Mouse (Mus musculus): ENCODE measurements around the gene Hk2. TPM values are rescaled to one million over a fixed set of nuclear protein-coding genes. Genes with fewer than 3 reads are reported as not detected.

The Hk2 gene
- polyA plus RNA-seq, 1 experiment from 2014 or later = 4.0 TPM

GRCm38 (mm10) chr6:82806503-82806902, 32.2 kb upstream of the Hk2 start:
- Histone ChIP-seq H3K27ac (no peak overlapping the region), H3K27me3 (ENCODE audit: insufficient read depth, low read length) (no peaks in the 10 kb centered on the region), H3K4me1 (replicated peaks; ENCODE audit: insufficient read depth, low read length) (no peaks in the 10 kb centered on the region), H3K36me3 (ENCODE audit: insufficient read depth, low read length) (no peaks in the 10 kb centered on the region), H3K9ac (ENCODE audit: low read depth, low read length) (no peak overlapping the region), H3K4me2 (ENCODE audit: low read length) (no peak overlapping the region), H3K4me3 (replicated peaks; ENCODE audit: low read depth, low read length) (no peak overlapping the region), H3K9me3 (replicated peaks; ENCODE audit: low read length) (no peaks in the 10 kb centered on the region)
- TF ChIP-seq CTCF (IDR thresholded peaks at IDR 0.05; ENCODE audit: low read depth) = no peak
- ATAC-seq (replicated peaks; ENCODE audit: low FRiP score, low read depth) (no peak), DNase-seq (ENCODE audit: low spot score) (no peak)
- 81% methylated on average over 6 of the region's 6 CpGs for WGBS

GRCm38 (mm10) chr6:82805894-82806293, 31.6 kb upstream of the Hk2 start:
- Histone ChIP-seq H3K9me3 (replicated peaks; ENCODE audit: low read length) (no peaks in the 10 kb centered on the region), H3K27ac (no peak overlapping the region), H3K4me1 (replicated peaks; ENCODE audit: insufficient read depth, low read length) (no peaks in the 10 kb centered on the region), H3K36me3 (ENCODE audit: insufficient read depth, low read length) (no peaks in the 10 kb centered on the region), H3K4me2 (ENCODE audit: low read length) (no peak overlapping the region), H3K27me3 (ENCODE audit: insufficient read depth, low read length) (no peaks in the 10 kb centered on the region), H3K9ac (ENCODE audit: low read depth, low read length) (no peak overlapping the region), H3K4me3 (replicated peaks; ENCODE audit: low read depth, low read length) (no peak overlapping the region)
- no peak for ATAC-seq (replicated peaks; ENCODE audit: low FRiP score, low read depth)
- TF ChIP-seq CTCF (IDR thresholded peaks at IDR 0.05; ENCODE audit: low read depth) = no peak
- DNase-seq (ENCODE audit: low spot score) = no peak
- WGBS = 83% methylated on average over 3 of the region's 3 CpGs

GRCm38 (mm10) chr6:82804984-82805383, 30.7 kb upstream of the Hk2 start:
- ATAC-seq (replicated peaks; ENCODE audit: low FRiP score, low read depth) (no peak), DNase-seq (ENCODE audit: low spot score) (no peak)
- H3K27me3 ChIP-seq (ENCODE audit: insufficient read depth, low read length) = no peaks in the 10 kb centered on the region
- no peak for TF ChIP-seq CTCF (IDR thresholded peaks at IDR 0.05; ENCODE audit: low read depth)
- no peak overlapping the region for H3K9ac ChIP-seq (ENCODE audit: low read depth, low read length)
- whole genome bisulfite sequencing = 84% methylated on average over 3 of the region's 3 CpGs
- no peaks in the 10 kb centered on the region for H3K9me3 ChIP-seq (replicated peaks; ENCODE audit: low read length)
- no peak overlapping the region for H3K27ac ChIP-seq
- H3K4me2 ChIP-seq (ENCODE audit: low read length) = no peak overlapping the region
- H3K36me3 ChIP-seq (ENCODE audit: insufficient read depth, low read length) = no peaks in the 10 kb centered on the region
- no peak overlapping the region for H3K4me3 ChIP-seq (replicated peaks; ENCODE audit: low read depth, low read length)
- H3K4me1 ChIP-seq (replicated peaks; ENCODE audit: insufficient read depth, low read length) = no peaks in the 10 kb centered on the region

GRCm38 (mm10) chr6:82798202-82798737, 24.0 kb upstream of the Hk2 start:
- no peaks in the 10 kb centered on the region for H3K36me3 ChIP-seq (ENCODE audit: insufficient read depth, low read length)
- no peaks in the 10 kb centered on the region for H3K4me1 ChIP-seq (replicated peaks; ENCODE audit: insufficient read depth, low read length)
- 34% methylated on average over 3 of the region's 3 CpGs for WGBS
- H3K9me3 ChIP-seq (replicated peaks; ENCODE audit: low read length) = no peaks in the 10 kb centered on the region
- no peak for DNase-seq (ENCODE audit: low spot score)
- no peak for ATAC-seq (replicated peaks; ENCODE audit: low FRiP score, low read depth)
- no peaks in the 10 kb centered on the region for H3K27me3 ChIP-seq (ENCODE audit: insufficient read depth, low read length)
- no peak overlapping the region for H3K9ac ChIP-seq (ENCODE audit: low read depth, low read length)
- H3K4me2 ChIP-seq (ENCODE audit: low read length) = no peak overlapping the region
- no peak for TF ChIP-seq CTCF (IDR thresholded peaks at IDR 0.05; ENCODE audit: low read depth)
- H3K27ac ChIP-seq = no peak overlapping the region
- H3K4me3 ChIP-seq (replicated peaks; ENCODE audit: low read depth, low read length) = no peak overlapping the region

GRCm38 (mm10) chr6:82797300-82797839, 23.1 kb upstream of the Hk2 start:
- H3K4me3 ChIP-seq (replicated peaks; ENCODE audit: low read depth, low read length) = no peak overlapping the region
- no peak for DNase-seq (ENCODE audit: low spot score)
- TF ChIP-seq CTCF (IDR thresholded peaks at IDR 0.05; ENCODE audit: low read depth) = no peak

GRCm38 (mm10) chr6:82790864-82791263, 16.6 kb upstream of the Hk2 start:
- H3K9ac ChIP-seq (ENCODE audit: low read depth, low read length) = no peak overlapping the region
- no peaks in the 10 kb centered on the region for H3K4me1 ChIP-seq (replicated peaks; ENCODE audit: insufficient read depth, low read length)
- H3K27me3 ChIP-seq (ENCODE audit: insufficient read depth, low read length) = no peaks in the 10 kb centered on the region
- WGBS = 85% methylated on average over 2 of the region's 2 CpGs
- no peaks in the 10 kb centered on the region for H3K9me3 ChIP-seq (replicated peaks; ENCODE audit: low read length)
- TF ChIP-seq CTCF (IDR thresholded peaks at IDR 0.05; ENCODE audit: low read depth) = no peak
- no peaks in the 10 kb centered on the region for H3K36me3 ChIP-seq (ENCODE audit: insufficient read depth, low read length)
- no peak overlapping the region for H3K4me3 ChIP-seq (replicated peaks; ENCODE audit: low read depth, low read length)
- ATAC-seq (replicated peaks; ENCODE audit: low FRiP score, low read depth) (no peak), DNase-seq (ENCODE audit: low spot score) (no peak)
- H3K27ac ChIP-seq = no peak overlapping the region
- no peak overlapping the region for H3K4me2 ChIP-seq (ENCODE audit: low read length)

More at GRCm38 (mm10) chr6:82797300-82797839, 23.1 kb upstream of the Hk2 start:
- H3K36me3 ChIP-seq (ENCODE audit: insufficient read depth, low read length) = no peaks in the 10 kb centered on the region
- no peaks in the 10 kb centered on the region for H3K9me3 ChIP-seq (replicated peaks; ENCODE audit: low read length)
- 68% methylated on average over 5 of the region's 5 CpGs for WGBS
- H3K9ac ChIP-seq (ENCODE audit: low read depth, low read length) = no peak overlapping the region
- no peaks in the 10 kb centered on the region for H3K4me1 ChIP-seq (replicated peaks; ENCODE audit: insufficient read depth, low read length)
- no peak overlapping the region for H3K27ac ChIP-seq
- no peak for ATAC-seq (replicated peaks; ENCODE audit: low FRiP score, low read depth)
- H3K27me3 ChIP-seq (ENCODE audit: insufficient read depth, low read length) = no peaks in the 10 kb centered on the region
- no peak overlapping the region for H3K4me2 ChIP-seq (ENCODE audit: low read length)

GRCm38 (mm10) chr6:82783906-82784305, 9.7 kb upstream of the Hk2 start:
- H3K4me1 ChIP-seq (replicated peaks; ENCODE audit: insufficient read depth, low read length) = no peaks in the 10 kb centered on the region
- no peaks in the 10 kb centered on the region for H3K27me3 ChIP-seq (ENCODE audit: insufficient read depth, low read length)
- H3K9ac ChIP-seq (ENCODE audit: low read depth, low read length) = no peak overlapping the region
- H3K36me3 ChIP-seq (ENCODE audit: insufficient read depth, low read length) = no peaks in the 10 kb centered on the region
- no peaks in the 10 kb centered on the region for H3K9me3 ChIP-seq (replicated peaks; ENCODE audit: low read length)
- DNase-seq (ENCODE audit: low spot score) = no peak
- 74% methylated on average over 4 of the region's 4 CpGs for WGBS
- H3K4me3 ChIP-seq (replicated peaks; ENCODE audit: low read depth, low read length) = no peak overlapping the region
- H3K27ac ChIP-seq = no peak overlapping the region
- ATAC-seq (replicated peaks; ENCODE audit: low FRiP score, low read depth) = no peak
- H3K4me2 ChIP-seq (ENCODE audit: low read length) = no peak overlapping the region
- no peak for TF ChIP-seq CTCF (IDR thresholded peaks at IDR 0.05; ENCODE audit: low read depth)

Data from kidney, postnatal 0 days (tissue).